Mouse (Mus musculus): ENCODE results near the gene Hist3h2a. TPM values are rescaled to one million over a fixed set of nuclear protein-coding genes. Genes with fewer than 3 reads are reported as not detected.

The Hist3h2a gene
- 10 to 100 TPM in 1 of 2 experiments, 1 to 10 TPM in 1; 9.1 to 11.1 TPM for total RNA-seq (2021)
- long read RNA-seq, experiment 1, transcript Hist3h2a-201 (1 exons, 2,146 nt) = major isoform, 41 of 41 reads
- long read RNA-seq, experiment 1, partial matches to known transcripts = 0 of 41 reads
- long read RNA-seq, experiment 1, other reads (novel, unspliced or antisense) = 0 of 41 reads
- long read RNA-seq, experiment 2, transcript Hist3h2a-201 (1 exons, 2,146 nt) = major isoform, 30 of 30 reads
- long read RNA-seq, experiment 2, partial matches to known transcripts = 0 of 30 reads
- long read RNA-seq, experiment 2, other reads (novel, unspliced or antisense) = 0 of 30 reads

DNA sequence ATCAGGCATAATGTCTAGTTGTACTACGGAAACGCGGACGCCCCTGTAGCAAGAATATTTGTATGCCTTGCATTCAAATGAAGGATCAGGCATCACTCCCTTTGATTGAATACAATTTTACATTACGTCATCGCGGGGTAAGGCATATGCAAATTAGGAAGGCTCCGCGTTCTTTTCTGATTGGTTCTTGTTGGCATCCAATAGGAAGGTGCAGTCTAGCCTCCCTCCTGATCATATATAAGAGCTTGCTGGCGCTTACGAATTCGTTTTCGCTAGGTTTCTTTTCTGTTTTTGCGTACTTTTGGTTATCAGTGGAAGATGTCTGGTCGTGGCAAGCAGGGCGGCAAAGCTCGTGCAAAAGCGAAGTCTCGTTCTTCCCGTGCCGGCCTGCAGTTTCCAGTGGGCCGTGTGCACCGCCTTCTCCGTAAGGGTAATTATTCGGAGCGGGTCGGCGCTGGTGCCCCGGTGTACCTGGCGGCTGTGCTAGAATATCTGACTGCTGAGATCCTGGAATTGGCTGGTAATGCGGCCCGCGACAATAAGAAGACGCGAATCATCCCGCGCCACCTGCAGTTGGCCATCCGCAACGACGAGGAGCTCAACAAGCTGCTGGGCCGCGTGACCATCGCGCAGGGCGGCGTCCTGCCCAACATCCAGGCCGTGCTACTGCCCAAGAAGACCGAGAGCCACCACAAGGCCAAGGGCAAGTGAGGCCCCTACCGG, at the start of gene Hist3h2a, which contains the start of gene Trim17:
Gene Hist3h2a, plus strand, starts transcription at position 266 of the 723 bp plus-strand sequence.
Gene Trim17, plus strand, starts transcription at position 266 of the 723 bp plus-strand sequence.
- peak; percentile 90 for DNase-seq (ENCODE audit: low spot score)

DNA sequence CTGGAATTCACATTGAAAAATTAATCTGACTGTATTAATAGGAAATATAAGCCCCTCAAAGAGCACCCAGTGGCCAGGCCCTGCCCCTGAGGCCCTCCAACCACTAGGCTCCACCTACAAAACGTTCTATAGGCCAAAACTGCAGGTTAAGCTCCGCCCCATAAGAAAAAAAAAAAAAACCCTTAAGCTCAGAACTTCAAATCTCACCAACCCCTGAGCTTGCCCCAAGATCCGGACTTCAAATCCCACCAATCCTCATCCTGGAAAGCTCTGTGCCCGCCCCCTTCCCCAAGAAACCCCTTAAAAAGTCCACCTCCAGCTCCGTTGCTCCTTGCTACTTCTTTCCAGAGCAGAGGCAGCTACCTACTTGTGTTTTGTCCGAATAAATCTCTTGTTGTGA, 49.6 kb upstream of the Hist3h2a start:
- peak; percentile 12 for DNase-seq (ENCODE audit: low spot score)

DNA sequence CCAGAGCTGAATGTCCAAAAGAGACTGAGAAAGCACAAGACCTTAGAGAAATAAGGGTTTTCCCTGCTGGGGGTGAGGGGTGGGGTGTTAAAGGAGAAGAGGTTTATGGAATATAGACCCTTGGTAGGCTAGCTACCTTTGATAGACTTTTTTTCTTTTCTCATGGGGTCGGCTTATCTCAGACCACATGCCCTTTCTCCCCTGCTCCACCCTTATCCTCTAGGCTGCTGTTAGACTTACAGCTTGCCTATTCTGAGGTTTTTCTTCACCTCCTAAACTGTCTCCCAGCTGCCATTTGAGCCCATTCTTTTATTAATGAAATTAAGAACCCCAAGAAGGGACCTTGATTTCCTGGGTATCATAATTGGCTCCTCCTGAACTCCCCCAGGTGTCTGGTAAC, 40.7 kb upstream of the Hist3h2a start:
- DNase-seq (ENCODE audit: low spot score) = no peak

DNA sequence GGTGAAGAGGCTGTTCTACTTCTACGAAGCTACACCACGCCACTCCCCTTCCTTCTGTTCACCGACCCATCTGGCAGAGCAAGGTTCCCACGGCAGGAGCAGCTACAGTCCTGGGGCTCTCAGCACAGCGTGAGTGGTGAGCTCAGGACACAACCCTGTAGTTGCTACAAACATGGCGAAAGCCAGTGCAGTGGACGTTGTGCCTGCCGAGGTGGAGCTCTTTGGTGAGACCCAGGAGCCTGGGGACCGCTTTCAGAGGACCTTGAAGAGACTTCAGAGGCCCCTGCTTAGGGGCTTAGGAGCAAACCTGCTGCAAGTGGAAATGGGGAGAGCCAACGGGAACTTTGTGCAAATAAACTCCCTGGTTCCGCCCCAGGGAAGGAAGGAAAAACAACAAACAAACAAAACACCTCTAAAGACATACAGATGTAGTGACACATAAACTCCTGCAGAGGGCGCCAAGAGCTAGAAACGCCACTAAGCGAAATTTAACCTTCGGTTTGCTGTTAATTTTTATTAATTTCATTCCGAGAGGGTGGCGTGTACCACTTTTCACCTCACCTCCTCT, 39.9 kb upstream of the Hist3h2a start:
- no peak for DNase-seq (ENCODE audit: low spot score)

DNA sequence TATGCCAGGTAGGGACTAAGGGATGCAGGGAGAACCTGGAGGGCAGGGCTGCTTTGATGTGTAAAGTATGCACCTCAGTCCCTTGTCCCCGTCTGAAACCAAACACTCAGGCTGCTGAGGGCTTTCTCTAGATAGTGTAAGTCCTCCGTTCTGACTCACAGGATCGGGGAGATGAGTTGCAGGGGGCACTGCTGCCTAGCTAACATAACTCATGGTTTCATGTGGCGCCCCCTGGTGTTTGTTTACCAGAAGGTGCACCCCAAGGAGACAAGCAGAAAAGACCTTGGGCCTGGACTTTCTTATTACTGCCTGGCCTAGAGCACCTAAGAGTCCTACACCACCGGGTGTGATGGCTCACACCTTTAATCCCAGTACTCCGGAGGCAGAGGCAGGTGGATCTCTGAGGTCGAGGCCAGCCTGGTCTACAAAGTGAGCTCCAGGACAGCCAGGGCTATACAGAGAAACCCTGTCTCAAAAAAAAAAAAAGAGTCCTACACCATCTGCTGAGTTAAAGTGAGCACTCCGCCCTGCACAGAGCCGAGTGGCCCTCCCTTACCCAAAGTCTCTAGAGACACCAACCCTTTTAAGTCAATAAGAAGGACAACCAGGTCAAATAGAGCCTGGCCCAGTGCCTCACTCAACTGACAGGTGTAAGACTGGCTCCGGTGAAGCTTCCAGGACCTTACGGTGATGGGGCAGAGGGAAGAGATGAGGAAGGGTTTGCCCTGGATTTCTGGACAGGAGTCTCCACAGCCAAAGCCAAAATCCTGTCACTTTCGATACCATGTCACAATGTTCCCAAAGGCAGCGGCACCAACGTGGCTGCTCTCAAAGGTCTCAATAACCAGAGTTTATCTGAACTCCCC, 37.4 kb upstream of the Hist3h2a start:
- no peak for DNase-seq (ENCODE audit: low spot score)

DNA sequence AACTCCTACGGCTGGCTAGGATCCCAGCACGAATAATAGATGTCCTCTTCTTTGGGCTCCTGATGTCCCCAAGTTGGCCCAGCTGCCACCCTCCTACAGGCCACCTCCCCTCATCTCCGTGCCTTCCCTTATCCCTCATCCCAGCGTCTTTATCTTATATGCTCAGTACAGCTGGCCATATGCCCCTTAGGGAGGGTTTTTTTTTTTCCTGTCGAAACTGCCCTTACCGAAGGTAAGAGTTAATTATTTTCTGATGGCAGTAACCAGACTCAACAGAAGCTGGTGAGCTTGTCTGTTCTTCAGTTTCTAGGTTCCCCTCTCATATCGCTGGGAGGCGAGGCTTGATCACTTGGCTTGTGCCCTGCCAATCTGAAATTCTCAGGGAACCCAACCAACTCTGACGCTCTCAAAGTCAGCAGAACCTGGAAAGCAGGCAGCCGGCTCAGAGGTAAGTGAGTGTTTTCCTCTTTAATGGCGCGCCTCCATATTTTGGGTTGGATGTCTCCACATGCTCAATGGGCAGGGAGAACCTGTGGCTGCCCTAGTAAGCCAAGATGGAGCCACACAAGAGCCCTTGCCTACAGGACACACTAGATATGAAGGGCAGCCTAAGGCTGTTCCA, 36.6 kb upstream of the Hist3h2a start, which contains the start of gene Btnl10:
Gene Btnl10, plus strand, starts transcription at position 164 of the 622 bp plus-strand sequence.
- DNase-seq (ENCODE audit: low spot score) = no peak

GRCm38 (mm10) chr11:58918759-58919158, 35.7 kb upstream of the Hist3h2a start:
- no peak for DNase-seq (ENCODE audit: low spot score)

DNA sequence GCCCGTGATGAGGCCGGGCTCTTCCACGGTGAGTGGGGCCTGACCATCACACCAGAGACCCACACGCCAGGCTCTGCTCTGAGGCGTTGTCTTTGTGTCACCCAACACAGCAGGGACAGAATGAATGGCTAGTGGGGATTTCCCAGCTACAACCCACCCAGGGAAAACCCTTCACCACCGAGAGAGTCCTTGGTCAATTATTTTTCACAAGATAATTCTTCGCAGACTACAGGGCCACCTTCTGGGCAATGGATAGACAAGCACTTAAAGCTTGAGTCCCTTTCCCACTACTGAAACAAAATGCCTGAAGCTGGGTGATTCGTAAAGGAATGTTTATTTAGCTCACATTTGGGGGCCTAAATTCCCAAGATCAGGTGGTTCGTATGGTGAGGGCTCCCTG, 32.1 kb upstream of the Hist3h2a start:
- no peak for DNase-seq (ENCODE audit: low spot score)

GRCm38 (mm10) chr11:58926651-58927050, 27.8 kb upstream of the Hist3h2a start:
- no peak for DNase-seq (ENCODE audit: low spot score)

DNA sequence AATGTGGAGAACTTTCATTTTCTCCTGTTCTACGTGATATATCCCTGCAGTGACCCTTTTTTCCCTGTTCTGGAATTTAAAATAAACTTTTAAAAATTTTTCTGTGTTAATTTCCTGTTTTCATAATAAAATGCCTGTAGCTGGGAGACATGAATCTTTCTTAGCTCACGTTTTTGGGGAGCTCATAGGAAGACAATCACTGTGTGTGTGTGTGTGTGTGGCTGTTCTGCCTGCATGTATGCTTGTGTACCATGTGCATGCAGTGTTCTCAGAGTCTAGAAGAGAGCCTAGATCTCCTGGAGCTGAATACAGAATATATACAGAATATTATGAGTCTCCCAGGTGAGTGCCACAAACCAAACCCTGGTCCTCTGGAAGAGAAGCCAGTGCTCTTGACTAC, 27.4 kb upstream of the Hist3h2a start:
- DNase-seq (ENCODE audit: low spot score) = no peak

GRCm38 (mm10) chr11:58927790-58928651, 26.5 kb upstream of the Hist3h2a start:
- peak; percentile 51 for DNase-seq (ENCODE audit: low spot score)

DNA sequence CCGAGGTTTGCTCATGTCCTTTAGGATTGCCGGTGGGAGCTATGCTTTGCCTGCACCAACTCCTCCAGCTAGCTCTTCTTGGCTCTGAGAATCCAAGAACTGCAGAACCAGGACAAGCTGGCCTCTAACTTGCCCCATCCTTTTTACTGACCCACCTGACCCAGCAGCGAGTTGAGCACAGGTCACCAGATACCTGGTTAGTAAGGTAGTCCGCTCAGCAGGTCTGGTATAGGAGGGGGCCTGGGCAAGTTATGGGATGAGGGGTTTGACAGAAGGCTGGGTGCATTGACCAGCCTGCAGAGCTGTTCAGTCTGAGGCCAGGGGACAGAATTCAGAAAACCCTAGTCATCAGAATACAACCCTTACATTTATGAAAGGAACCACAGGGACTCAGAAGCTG, 25.4 kb upstream of the Hist3h2a start:
- no peak for DNase-seq (ENCODE audit: low spot score)

DNA sequence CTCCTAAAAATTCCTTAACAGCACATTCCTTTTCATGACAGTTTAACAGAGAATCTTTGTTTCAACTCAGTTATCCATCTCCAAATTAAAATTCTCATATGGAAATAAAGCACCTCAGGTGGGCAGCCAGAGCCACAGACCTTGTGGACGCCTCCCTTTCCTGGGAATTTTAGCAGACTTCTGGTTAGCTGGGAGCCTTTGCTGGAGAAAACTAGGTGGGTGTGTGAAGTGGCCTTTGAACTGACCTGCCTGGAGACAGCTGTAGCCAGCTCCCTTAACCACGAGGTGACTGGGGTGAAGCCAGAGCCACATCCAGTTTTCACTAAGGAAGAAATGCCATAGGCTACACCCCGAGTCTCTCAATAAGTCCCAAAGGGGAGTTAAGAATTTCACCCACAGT, 24.8 kb upstream of the Hist3h2a start:
- no peak for DNase-seq (ENCODE audit: low spot score)

DNA sequence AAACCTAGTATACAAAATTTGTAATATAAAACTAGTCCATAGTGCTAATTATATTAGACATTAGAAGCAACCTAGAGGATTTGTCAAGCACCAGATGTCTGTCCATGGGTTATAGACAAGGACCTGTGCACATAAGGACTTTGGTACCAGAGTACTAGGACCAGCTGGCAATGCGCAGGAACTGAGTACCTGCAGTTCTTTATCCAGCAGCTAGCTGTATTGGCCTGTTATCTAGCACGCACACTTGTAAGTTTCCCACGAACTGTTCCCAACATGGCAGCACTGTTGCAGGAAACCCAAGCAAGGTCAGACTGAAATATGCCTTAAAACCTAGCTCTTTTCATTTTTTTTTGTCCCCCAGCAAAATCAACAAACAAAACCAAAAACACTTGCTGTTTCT, 24.2 kb upstream of the Hist3h2a start:
- DNase-seq (ENCODE audit: low spot score) = no peak

DNA sequence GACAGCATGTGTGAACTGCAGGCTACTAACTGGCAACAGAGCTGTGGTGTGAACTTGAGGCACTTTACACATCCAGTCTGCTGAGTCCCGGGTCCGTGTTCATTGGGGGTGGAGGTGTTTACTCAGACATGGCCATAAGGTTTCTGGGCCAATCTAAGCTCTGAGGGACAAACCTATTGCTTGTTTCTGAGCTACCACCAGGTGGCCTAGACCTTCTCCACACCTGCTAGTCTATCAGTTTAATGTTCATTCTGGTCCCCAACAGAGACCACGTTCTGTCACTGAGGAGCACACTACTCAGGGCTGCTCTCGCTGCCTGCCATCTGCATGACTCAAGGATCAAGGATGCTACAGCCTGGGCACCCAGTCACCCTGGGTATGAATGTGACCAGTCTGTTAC, 22.9 kb upstream of the Hist3h2a start:
- DNase-seq (ENCODE audit: low spot score) = no peak

DNA sequence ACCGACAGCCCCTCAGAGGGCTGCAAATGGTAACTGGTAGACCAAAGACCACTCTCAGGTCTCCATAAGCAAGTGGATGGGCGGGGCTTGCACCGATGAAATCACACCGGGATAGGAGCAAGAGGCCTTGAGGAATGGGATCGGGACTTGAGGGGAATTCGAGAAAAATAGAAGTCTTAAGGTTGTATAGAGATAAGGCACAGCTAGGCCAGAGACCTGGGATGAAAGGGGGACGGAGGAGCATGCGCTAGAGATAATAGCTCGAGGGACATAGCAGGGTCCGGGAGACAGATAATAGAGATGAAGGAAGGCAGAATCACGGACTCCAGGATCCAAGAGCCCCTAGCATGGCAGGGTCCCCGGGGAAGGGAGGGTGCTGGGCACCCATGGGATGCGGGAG, 16.6 kb upstream of the Hist3h2a start:
- no peak for DNase-seq (ENCODE audit: low spot score)

DNA sequence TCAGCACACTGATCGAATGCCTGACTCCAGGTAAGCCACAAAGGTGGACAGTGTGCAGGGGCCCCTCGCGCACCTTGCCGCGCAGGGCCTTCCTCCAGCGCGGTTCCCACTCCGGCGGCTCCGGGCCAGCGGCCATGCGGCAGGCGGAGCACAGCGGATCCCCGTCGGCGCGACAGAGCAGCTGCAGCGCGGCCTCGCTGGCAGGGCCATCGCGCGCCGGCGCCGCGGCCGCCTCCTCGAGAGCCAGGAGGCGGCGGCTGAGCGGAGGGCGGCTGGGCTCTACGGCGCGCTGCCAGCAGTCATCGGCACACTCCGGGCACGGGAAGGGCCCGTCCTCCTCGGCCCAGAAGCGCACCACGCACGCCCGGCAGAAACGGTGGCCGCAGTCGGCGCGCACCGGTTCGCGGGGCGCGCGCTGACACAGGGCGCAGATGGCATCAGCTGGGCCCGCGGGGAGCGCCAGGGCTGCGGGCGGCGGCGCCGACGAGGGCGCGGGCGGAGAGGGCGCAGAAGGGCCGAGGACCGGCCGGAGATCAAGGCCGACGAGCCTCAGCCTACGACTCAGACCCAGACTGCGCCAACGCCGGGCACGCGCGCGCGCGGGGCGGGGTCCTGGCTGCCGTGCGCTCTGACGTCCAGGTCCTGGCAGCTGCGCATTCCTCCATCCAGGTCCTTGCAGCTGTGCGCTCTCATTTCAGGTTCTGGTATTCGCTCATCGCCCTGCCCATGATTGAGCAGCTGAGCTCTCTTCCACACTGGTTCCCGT, 16.0 kb upstream of the Hist3h2a start, which contains the start of gene Rnf187:
Gene Rnf187, minus strand, starts transcription at position 595 of the 766 bp plus-strand sequence.
- DNase-seq (ENCODE audit: low spot score) = peak; percentile 90

GRCm38 (mm10) chr11:58939088-58939439, 15.4 kb upstream of the Hist3h2a start:
- no peak for DNase-seq (ENCODE audit: low spot score)

DNA sequence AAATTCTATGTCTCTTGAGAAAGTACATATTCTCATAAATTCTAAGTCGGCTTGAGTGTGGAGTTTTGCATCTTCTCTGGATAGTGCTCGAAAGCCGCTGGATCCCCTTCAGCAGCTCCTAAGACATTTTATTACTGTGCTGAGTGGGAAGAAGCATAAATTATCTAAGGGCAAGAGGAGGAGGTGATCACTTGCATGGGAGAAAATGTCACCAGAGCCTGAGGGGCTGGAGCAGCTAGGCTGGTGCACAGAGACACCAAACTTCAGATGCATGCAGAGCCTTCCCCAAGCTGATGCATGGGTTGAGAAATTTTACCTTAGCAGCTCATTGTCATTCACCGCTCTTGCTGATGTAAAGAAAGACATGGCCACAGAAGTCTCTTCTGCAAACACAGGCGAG, 10.3 kb upstream of the Hist3h2a start:
- DNase-seq (ENCODE audit: low spot score) = no peak
